Mouse (Mus musculus) frontal cortex, postnatal 14 days (tissue): Measurements from ENCODE around the gene Lrrc57.

Experiments used
- DNase-seq, 2 experiments: peaks; one replicate each; pipeline ENCODE4 v3.0.0; 2022; ENCODE audit warnings: low spot score in 2 of 2

Gene Lrrc57

DNA sequence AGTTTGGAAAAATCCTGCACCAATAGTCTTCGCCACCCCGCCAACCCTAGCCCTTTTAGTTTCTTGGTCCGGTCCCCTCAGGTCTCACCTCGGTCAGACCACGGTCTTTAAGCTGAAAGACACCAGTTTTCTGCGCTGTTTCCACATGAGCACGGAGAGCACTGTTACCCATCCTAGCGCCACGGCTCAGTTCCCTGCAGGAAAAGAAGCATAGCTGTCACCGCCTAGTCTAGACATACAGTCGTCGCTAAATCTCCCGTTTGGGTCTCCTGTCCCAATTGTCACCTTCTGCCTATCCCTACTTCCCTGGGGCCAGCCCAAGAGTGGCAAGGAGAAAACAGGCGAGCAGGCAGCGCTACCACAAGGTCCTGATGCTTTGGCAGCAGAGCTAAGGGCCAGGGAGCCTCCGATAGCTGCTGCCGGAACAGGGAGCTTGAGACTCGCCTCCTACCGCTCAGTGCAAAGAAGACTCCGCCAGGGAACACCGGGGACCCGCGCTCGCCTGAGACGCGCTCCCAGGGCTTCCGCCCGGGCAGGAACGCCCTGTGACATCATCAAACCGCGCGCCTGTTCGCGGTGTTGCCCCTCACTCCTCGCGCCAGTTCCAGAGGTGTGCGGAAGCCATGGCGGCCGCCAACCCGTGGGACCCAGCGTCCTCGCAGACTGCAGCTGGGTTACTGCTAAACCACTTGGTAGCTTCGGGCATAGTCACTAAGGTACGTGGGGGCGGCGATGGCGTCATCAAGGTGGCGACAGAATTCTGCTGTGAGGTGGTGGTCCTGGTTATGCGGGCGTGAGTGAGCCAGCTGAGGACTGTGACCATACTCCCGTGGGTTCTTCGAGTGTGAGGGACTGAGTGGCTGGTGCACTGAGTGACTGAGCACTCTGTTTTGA is at the start of gene Lrrc57, which contains the start of gene Haus2:
Gene Lrrc57, minus strand, starts transcription at position 691 of the 894 bp plus-strand sequence.
Gene Haus2, plus strand, starts transcription at position 554 of the 894 bp plus-strand sequence.
- peak; percentile 85 to 90 for DNase-seq

DNA sequence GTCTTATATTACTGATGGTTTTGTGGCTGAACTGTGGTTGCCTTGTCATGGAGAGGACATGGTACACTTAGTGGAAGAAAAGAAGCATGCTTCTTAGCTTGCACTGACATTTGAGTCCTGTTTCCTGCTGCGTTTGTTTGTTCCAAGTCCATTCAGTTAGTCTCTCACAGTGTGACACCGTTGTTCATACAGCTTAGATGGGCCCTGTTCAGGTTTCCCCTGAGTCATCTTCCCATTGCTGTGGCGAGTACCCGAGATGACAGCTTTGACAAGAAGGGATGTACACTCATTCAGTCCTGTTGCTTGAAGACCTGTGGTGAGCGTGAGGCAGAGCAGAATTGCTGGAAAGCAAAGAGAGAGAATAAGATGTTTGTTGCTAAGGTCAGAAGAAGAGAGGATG is 49.2 kb upstream of the Lrrc57 start:
- no peak for DNase-seq

DNA sequence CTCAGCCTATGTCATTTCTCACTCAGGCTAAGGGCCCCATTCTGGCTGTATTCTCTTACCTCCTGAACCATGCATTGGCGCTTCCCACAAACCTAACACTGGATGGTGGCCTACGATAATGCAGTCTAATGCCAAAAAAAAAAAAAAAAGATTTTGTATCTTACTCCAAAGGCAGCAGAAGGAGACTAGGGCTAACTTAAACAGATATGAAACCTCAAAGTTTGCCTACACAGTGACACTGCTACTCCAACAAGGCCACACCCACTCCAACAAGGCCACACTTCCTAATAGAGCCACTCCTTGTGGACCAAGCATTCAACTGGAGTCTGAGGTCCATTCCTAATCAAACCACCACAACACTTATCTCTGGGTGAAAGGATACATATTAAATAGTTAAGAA is 47.4 kb upstream of the Lrrc57 start:
- no peak for DNase-seq

DNA sequence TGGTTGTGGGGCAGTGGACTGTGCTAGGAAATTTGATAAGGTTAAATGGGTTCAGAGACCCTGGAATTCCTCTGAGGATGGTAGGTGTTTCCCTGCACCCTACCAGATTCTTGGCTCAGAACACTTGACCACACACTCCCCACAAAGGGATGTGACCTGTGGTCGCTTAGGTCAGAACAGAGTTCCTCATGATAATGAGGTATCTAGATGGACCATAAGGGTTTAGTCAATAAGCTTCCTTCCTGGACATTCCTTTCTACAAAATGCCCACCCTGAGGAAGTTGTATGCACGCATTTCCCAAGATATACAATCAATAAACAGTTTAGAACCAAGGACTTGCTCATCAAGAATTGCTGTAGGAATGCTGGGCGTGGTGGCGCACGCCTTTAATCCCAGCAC is 46.6 kb upstream of the Lrrc57 start:
- DNase-seq, result no peak

DNA sequence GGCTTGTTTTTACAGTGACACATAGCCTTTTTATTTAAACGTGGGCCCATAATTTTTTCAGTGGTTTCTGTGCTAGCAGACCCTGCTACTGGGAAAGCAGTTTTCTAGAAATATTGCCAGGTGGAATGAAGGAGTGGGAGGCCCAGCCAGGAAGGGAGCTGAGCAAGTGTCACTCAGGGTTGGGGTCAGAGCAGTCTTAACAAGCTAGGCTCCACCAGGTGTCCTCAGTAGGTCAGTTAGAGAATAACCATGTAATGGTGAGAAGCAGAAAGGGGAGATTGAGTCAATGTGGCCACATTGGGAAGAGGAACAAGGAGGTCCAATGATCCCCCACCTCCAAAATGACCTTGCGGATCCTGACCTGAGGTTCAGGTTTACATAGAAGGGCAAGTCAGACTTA is 45.4 kb upstream of the Lrrc57 start:
- DNase-seq, result no peak

DNA sequence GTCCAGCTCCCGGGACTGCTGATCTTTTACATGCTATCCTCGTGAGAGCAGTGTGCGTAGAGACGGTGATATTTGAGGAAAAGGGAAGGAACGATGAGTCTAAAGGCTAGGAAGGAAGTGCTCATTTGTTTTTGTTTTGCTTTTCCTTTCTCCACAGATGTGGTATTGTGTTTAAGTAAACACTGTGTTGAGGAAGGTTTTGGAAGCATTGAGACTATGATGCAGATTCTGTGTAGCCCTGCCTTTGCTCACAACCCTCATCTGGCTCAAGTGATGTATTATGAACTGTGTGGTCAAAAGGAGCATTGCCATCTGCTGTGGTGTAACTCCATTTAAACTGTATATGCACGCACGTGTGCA is 43.6 kb upstream of the Lrrc57 start:
- no peak for DNase-seq

DNA sequence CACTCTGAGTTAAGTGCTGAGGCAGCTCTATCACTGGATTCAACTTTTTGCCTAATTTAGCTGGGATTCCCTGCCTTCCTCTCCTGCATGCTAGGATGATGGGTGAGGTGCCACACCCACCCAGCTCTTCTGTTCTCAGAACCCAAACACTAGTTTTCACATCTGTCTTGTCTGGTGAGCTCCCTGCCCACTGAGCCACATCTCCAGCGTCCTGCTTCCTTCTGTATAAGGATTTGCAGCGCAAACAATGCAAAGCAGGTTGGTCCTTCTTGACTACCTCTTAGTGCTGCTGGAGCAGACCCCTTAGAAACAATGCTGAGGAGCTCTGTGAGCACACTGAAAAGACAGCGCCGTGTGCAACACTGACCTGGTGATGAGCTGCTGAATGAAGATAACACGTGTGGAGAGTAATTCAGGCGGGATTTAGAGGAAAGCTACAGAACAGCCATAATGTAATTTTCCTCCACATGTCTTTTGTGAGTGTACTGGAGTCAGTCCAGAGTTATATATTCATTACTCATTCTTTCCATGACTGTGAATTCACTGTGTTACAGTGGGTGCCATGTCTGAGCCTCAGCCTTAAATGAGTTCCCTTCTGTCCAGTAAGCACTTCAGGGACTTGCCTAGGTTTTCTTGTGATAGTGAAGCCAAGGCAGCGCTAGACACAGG is 43.1 kb upstream of the Lrrc57 start:
- no peak for DNase-seq

DNA sequence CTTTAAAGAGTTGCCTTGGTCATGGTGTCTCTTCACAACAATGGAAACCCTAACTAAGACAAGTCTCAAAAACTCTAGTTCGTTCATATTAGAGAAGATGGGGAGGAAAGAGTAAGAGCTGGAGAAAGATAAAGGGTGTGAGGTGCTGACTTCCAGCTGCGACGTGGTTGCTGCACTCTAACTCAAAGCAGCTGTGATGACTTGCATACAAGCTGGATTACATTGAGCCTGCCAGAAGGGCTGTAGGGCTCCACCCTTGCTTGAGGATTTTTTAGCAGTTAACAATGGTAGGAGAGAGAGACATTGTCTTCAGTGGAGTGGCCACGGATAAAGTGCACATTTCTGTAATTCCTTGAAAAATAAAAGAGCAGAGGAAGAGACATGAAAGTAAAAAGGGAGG is 37.5 kb upstream of the Lrrc57 start:
- no peak for DNase-seq

DNA sequence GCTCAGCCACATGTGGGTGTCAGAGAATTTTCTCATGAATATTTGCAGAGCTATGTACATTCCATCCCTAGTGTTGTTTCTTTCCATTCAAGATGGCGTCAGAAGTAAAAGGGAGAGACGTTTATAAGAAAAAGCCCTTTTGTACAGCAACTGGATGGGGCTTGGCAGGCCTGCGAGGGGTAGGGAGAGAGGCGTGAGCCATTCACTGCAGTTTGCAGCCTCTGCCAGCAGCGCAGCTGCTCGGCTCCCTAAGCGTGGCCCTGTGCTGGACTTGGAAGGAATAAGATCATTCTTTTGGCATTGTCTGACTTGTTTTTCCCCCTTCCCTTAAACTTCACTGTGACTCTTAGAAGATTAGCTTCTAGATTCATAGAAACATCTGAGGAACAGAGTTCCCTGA is 34.5 kb upstream of the Lrrc57 start:
- DNase-seq, result peak in 1 of 2 experiments; percentile 18

DNA sequence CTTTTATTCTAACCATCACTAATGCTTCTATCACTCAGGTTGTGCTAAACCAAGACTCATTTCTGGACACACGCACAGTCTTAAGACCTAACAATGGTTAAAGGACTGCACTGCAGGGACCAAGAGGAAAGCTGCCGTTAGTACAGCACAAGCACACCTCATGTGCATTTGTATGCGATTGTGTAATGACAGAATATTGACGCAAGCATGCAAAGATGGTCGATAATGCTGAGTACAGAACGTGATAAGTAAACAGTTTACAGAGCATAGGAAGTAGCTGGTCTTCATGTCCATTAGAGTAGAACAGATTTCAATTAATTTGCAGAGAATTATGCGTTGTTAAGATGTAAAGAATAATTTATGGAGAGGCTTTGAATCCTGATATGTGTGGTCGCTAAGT is 31.5 kb upstream of the Lrrc57 start:
- no peak for DNase-seq

DNA sequence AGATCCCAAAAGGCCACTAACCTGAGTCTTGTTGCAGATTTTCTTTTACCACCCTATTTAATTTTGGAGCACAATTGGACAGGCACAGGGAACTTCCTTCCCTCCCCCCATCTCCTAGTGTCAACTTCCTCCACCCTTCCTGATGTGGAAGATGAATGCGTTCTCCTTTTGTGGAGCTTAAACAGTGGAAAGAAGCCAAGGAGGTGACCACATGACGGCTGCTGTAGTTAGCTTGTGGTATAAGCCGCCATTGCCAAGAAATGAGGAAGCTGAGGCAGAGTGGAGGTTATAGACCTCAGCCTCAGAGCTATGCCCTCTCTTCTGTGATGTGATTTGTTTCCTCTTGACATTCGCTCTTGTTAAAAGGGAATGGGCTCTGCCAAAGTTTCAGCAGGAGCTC is 22.6 kb upstream of the Lrrc57 start:
- DNase-seq, result peak in 1 of 2 experiments; percentile 7

DNA sequence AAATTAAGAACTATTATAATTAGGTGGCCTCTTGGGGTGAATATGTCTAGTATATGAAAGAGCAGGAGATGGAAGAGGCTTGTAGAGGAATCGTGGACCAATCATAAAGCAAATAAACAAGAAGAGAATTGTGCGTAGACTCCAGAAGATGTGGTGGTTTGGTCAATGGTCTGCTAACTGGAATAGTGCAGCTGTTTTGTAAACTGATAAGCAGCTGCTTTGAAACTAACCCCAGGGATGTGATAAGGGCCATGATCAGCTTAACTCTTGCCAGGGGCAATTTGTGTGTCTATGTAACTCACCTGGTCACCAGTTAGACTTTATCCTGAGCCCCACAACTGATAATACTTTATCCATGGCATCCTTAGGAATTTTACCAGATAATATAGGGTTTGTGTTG is 22.2 kb upstream of the Lrrc57 start:
- DNase-seq, result no peak

DNA sequence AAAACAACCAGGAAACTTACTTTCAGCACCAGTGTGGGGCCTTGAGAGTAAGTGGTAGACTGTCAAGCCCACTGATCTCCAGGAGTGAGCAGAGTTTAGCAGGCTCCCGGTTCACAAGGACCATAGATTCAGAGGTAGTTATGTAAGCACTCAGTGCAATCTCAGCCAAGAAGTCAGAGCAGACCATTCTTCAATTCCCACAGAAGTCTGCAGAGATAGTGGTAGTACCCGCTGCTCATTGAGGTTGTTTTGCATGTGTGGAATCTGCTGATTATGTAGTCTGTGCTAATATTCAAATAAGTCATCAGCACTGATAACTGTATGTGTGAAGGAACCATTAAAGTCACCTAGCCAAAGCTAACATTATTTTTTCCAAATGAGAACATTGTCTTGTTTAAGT is 21.3 kb upstream of the Lrrc57 start:
- no peak for DNase-seq

DNA sequence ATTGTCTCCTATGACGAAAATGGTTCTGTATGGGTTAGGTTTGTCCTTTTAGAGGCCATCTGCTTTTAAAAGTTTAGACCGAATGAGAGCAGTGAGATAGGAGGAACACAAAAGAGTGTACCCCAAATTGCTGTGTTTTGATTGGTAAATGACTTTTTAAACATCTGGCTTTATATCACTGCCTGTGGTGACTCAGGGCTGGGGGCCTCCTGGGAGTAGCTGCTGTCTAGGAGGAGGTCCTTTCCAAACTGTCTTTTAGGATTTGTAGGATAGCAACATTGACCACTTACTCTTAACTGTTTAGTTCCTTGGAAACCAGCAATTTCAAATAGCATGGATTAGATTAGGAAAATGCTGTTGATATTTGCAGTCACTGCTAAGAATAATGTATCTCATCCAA is 20.9 kb upstream of the Lrrc57 start:
- no peak for DNase-seq

DNA sequence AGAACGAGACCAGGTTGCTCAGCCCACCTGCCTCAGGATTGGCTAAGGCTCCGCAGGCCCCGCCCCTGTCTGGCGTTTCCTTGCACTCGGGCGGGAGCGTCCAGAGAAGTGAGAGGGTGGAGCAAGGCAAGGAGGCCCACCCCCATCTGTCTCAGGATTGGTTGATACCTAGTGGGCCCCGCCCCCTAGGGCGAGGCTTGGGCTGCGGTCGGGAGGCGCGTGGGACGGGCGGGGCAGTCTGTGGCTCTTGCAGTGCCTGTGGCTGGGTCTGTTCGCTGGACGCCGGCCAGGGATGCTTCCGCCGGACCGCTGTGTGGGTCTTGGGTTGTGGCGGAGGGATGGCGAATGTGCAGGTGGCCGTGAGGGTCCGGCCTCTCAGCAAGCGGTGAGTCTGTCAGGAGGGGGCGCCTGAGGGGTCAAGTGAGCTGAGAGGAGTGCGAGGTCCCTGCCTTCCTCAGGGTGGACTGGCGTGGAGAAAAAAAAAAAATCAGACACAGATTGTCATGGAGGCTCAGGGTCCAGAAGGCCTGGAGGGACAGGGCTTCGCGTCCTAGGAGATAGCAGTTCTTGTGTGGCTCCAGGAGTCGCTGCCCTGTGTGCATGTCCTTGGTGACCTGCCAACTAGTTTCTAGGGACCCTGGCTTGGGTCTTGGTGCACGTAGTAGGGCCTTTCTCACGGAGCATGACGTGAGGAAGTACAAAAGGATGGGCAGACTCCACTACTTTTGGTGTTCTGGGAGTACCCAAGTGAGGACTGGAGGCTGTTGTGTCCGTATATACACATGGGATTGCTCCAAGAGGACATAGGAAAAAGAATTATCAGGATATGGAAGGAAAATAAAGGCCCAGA is 19.8 kb upstream of the Lrrc57 start, which contains the start of gene Stard9:
Gene Stard9, plus strand, starts transcription at position 236 of the 850 bp plus-strand sequence.
- DNase-seq, result peak; percentile 97 to 98

DNA sequence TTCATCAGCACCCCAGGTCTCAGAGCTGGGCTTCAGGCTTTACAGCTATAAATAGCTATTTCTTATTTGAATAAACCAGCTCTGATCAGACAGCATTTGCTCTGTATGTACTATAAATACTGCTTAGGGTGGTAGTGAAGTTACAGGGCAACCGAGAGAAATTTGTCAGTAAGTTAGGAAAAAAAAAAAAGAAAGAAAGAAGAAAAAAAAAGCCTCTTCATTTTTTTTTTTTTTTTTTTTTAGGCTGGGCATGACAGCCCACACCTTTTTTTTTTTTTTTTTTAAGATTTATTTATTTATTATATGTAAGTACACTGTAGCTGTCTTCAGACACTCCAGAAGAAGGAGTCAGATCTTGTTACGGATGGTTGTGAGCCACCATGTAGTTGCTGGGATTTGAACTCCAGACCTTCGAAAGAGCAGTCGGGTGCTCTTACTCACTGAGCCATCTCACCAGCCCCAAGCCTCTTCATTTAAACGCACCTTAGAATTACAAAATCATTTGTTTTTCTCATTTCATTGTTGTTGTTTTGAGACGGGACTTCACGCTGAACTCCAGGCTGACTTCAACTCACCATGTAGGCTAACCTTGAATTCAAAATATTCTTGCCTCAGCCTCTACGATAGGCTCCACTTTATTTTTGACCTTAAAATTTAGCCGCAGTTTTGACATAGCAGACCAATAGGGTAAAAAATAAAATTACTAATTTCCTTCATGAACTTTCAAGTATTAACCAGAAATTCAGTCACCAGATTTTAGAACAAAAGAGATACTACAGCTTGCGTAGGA is 19.0 kb upstream of the Lrrc57 start:
- no peak for DNase-seq

DNA sequence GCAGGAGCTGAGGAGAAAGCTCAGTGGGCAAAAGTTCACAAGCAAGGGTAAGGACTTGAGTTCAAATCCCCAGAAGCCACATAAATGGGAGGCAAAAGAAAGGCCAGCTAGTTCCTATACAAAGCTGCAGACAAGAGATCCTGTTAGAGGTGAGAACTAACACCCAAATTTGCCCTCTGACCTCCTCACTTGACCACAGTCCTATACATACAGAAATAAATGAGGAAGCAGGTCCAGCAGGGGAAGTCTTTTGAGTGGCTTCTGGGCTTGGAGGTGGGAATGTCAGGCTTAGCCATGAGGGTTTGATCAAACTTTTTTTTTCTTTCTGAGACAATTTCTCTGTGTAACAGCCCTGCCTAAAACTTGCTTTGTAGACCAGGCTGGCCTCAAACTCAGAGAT is 13.6 kb upstream of the Lrrc57 start:
- DNase-seq, result no peak

DNA sequence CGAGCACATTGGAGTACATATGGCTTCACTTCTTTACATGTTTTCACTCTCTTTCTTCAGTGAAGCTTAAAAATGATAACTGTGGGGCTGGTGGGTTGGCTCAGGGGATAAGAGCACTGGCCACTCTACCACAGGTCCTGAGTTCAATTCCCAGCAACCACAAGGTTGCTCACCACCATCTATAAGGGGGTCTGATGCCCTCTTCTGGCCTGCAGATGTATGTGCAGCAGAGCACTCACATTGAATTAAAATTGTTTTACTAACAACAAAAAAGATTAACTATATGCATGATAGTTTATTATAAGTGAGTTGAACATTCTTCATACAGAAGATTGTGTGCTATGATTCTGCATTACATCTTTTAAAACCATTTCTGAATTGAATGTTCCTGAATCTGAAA is 10.2 kb upstream of the Lrrc57 start:
- no peak for DNase-seq

DNA sequence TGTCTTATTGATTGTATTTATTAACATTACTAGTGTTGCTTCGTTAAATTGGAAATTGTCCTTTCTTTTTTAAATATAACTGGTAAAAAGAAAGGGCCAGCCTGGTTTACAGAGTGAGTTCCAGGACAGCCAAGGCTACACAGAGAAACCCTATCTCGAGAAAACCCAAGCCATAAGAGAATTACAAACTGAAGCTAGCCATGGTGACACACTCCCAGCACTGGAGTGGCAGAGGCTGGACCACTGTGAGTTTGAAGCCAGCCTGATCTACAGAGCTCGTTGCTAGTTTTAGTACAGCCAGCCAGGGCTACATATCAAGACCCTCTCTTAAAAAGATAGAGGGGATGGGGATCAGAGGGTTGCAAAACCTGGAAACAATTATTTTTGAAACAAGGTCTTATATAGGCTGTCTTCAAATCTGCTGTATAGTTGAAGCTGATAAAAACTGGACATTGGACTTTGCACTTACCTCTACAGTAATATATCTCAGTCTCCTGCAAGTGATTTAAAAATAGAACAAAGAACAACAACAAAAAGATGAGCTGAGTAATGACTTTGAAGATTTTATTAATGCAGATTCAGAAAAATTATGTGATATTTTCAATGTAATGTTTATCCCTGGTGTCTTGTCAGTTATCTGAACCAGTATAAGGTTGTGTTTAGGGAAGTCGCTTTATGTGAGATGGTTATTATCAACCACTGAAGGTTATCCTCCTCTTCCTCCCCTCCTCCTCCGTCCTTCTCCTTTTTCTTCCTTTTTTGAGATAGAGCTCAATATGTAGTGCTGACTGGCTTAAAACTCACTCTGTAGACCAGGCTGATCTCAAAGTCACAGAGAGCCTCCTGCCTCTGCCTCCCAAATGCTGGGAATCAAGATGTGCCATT is 7.2 kb upstream of the Lrrc57 start:
- DNase-seq, result no peak

DNA sequence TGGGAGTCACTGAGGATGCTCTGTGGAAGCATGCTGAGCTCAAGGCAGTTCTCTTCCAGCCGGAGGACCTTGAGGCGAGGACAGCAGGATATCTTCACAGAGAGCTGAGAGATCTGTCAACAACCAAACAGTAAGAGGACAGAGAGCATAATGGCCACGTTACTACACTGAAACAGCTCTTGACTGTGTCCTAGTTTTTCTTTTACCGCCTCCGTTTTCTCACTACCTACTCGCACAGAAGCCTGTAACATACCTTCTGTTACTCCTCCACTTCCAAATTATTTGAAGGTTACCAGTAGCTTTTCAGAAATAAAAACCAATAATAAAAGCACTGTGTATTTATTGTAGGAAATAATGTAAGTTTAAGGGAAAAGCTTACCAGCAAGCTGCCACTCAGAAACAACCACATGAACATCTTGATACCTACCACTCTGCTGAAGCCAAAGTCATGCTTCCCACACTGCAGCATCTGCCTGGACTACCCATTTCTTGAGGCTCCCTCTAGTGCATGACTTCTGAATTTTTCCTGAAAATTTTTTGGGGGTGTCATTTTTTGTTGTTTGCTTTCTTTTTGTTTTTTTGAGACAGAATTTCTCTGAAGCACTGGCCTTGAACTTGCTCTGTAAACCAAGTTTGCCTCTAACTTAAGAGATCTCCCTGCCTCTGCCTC is 3.2 kb downstream of the Lrrc57 start:
- DNase-seq, result no peak
